Mouse (Mus musculus): ENCODE measurements around the gene Btbd2. TPM values are rescaled to one million over a fixed set of nuclear protein-coding genes. Genes with fewer than 3 reads are reported as not detected.

Btbd2 gene
- total RNA-seq, 2 experiments from 2014 or later = 40.6 to 41.9 TPM

Small RNA genes within 50 kb of the gene (microRNA-seq; reads per million reads assigned to microRNA genes)
- 0.54 to 2.9 reads per million in 2 experiments for gene Mir6912

Other genes with a start within 250 kb of the Btbd2 start
- 10 to 100 TPM; 31.7 to 32.5 TPM for gene Tcf3, start 223.4 kb downstream of the Btbd2 start, total RNA-seq (2021)
- not detected for gene Onecut3, start 162.2 kb downstream of the Btbd2 start, total RNA-seq (2021)
- not detected for gene Atp8b3, start 117.9 kb downstream of the Btbd2 start, total RNA-seq (2021)
- gene Rexo1, start 95.5 kb downstream of the Btbd2 start, total RNA-seq (2021) = 10 to 100 TPM; 14.2 to 18.1 TPM
- gene Klf16, start 79.8 kb downstream of the Btbd2 start, total RNA-seq (2021) = 1 to 10 TPM; 4.5 to 4.7 TPM
- gene Abhd17a, start 66.7 kb downstream of the Btbd2 start, total RNA-seq (2021) = 10 to 100 TPM; 73.0 to 75.1 TPM
- 10 to 100 TPM; 19.8 to 23.5 TPM for gene Scamp4, start 54.2 kb downstream of the Btbd2 start, total RNA-seq (2021)
- gene Adat3, start 54.2 kb downstream of the Btbd2 start, total RNA-seq (2021) = 1 to 10 TPM; 1.6 to 1.8 TPM
- under 1 TPM; 0.55 to 0.71 TPM for gene Gm49322, start 51.0 kb downstream of the Btbd2 start, total RNA-seq (2021)
- gene Csnk1g2, start 34.2 kb downstream of the Btbd2 start, total RNA-seq (2021) = 100 to 1,000 TPM; 123 to 131 TPM
- 100 to 1,000 TPM; 166 to 169 TPM for gene Mknk2, start 21.0 kb upstream of the Btbd2 start, total RNA-seq (2021)
- 10 to 100 TPM in 1 of 2 experiments, 1 to 10 TPM in 1; 7.0 to 11.4 TPM for gene Mob3a, start 44.9 kb upstream of the Btbd2 start, total RNA-seq (2021)
- 1 to 10 TPM; 4.5 to 4.9 TPM for gene Izumo4, start 45.1 kb upstream of the Btbd2 start, total RNA-seq (2021)
- gene Ap3d1, start 85.2 kb upstream of the Btbd2 start, total RNA-seq (2021) = 10 to 100 TPM; 44.6 to 47.8 TPM
- gene Dot1l, start 98.1 kb upstream of the Btbd2 start, total RNA-seq (2021) = 10 to 100 TPM; 55.1 to 56.3 TPM
- gene Sf3a2, start 141.1 kb upstream of the Btbd2 start, total RNA-seq (2021) = 10 to 100 TPM; 27.0 to 31.6 TPM
- gene Plekhj1, start 141.6 kb upstream of the Btbd2 start, total RNA-seq (2021) = 10 to 100 TPM; 35.7 to 36.3 TPM
- gene Amh, start 148.2 kb upstream of the Btbd2 start, total RNA-seq (2021) = under 1 TPM; 0.56 to 0.65 TPM
- not detected for gene Jsrp1, start 156.4 kb upstream of the Btbd2 start, total RNA-seq (2021)
- 100 to 1,000 TPM; 893 to 962 TPM for gene Oaz1, start 169.6 kb upstream of the Btbd2 start, total RNA-seq (2021)
- 1 to 10 TPM; 4.2 to 5.7 TPM for gene Lingo3, start 187.0 kb upstream of the Btbd2 start, total RNA-seq (2021)
- gene Lsm7, start 198.1 kb upstream of the Btbd2 start, total RNA-seq (2021) = 10 to 100 TPM; 21.3 to 28.3 TPM
- 10 to 100 TPM; 26.6 to 28.5 TPM for gene Sppl2b, start 198.2 kb upstream of the Btbd2 start, total RNA-seq (2021)
- gene Tmprss9, start 214.8 kb upstream of the Btbd2 start, total RNA-seq (2021) = not detected
- 100 to 1,000 TPM; 145 to 161 TPM for gene Timm13, start 243.9 kb upstream of the Btbd2 start, total RNA-seq (2021)

Data from heart, postnatal 14 days (tissue).